Mouse (Mus musculus) ES-E14 (cell line): ENCODE data around the gene Svep1.

Experiments
- HCFC1 ChIP-seq: IDR thresholded peaks from 2 replicates; pipeline ENCODE4 v1.6.1; 2012; ENCODE audit warnings: low read length, inconsistent platforms, borderline replicate concordance; ENCODE audit not compliant: insufficient read depth
- MAFK ChIP-seq: IDR thresholded peaks from 2 replicates; pipeline ENCODE4 v1.6.1; 2014; ENCODE audit warnings: mild to moderate bottlenecking, low read depth, low read length, inconsistent platforms; ENCODE audit not compliant: insufficient read depth
- ZC3H11A ChIP-seq: IDR thresholded peaks from 2 replicates; pipeline ENCODE4 v1.6.1; 2012; ENCODE audit warnings: low read depth, mild to moderate bottlenecking, inconsistent platforms, low read length, borderline replicate concordance

DNA sequence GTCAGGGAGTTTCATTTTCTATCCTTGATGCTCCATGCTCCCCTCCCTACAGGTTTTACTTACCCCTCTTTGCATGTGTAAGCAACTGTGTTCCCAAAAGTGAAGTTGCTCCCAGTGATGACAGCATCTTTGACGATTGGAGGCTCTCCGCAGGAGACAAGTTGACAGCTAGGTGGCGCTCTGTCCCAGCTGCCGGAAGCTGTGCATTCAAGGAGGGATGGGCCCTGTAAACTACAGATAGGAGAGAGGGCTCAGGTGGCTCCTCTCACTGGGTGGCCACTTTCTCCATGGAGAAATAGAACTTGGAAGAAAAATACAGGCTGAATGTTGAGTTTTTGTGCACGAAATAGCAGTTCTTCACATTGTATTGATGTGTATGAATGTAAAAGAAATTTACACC lies 124.1 kb downstream of the Svep1 start:
- TF ChIP-seq HCFC1 (no peak), MAFK (no peak), ZC3H11A (no peak)
